Mouse (Mus musculus) heart, adult 2 months (tissue): ENCODE results near the gene Psg18. TPM values are rescaled to one million over a fixed set of nuclear protein-coding genes. Genes with fewer than 3 reads are reported as not detected.
"Not testable (repeated sequence)": the region's sequence is repeated elsewhere in the genome, so short reads cannot be mapped to it uniquely, and the experiment has no call there.

Source experiments
- DNase-seq, 2 experiments: peaks; one replicate each; pipeline ENCODE4 v3.0.0; 2021
- H3K27ac ChIP-seq: fragments of 200-600 bp; 2 replicates; pipeline ENCODE4 v1.8.1; 2022
- H3K27me3 ChIP-seq: fragments of 200-500 bp; 2 replicates; pipeline ENCODE4 v1.6.1; 2012; ENCODE audit warnings: mild to moderate bottlenecking, low read length, inconsistent platforms, mixed read lengths; ENCODE audit not compliant: control insufficient read depth, insufficient read depth
- H3K36me3 ChIP-seq: fragments of 200-500 bp; 2 replicates; pipeline ENCODE4 v1.6.1; 2012; ENCODE audit warnings: low read length, inconsistent platforms; ENCODE audit not compliant: control insufficient read depth, insufficient read depth
- H3K4me1 ChIP-seq: fragments of 200-500 bp; 2 replicates; pipeline ENCODE4 v1.6.1; 2011; ENCODE audit warnings: low read length; ENCODE audit not compliant: control insufficient read depth, insufficient read depth
- H3K4me3 ChIP-seq: fragments of 200-600 bp; 2 replicates; pipeline ENCODE4 v1.8.1; 2022
- H3K79me2 ChIP-seq: fragments of 200-500 bp; replicated peaks from 2 replicates; pipeline ENCODE4 v1.6.1; 2012; ENCODE audit warnings: mild to moderate bottlenecking, inconsistent platforms, low read length, moderate library complexity, mixed read lengths; ENCODE audit not compliant: control insufficient read depth, insufficient read depth
- H3K9ac ChIP-seq: fragments of 200-500 bp; 2 replicates; pipeline ENCODE4 v1.6.1; 2012; ENCODE audit warnings: low read depth, mild to moderate bottlenecking, control low read depth, inconsistent platforms, low read length, mixed read lengths
- CTCF ChIP-seq: fragments of 200-600 bp; IDR thresholded peaks from 2 replicates; pipeline ENCODE4 v1.8.1; 2022; ENCODE audit warnings: antibody characterized with exemption, mild to moderate bottlenecking, moderate library complexity
- EP300 ChIP-seq: fragments of 200-500 bp; IDR thresholded peaks from 2 replicates; pipeline ENCODE4 v1.6.1; 2011; ENCODE audit warnings: low read depth, low read length, control low read depth; ENCODE audit not compliant: insufficient read depth
- POLR2A ChIP-seq: fragments of 200-500 bp; IDR thresholded peaks from 2 replicates; pipeline ENCODE4 v1.6.1; 2011; ENCODE audit warnings: mild to moderate bottlenecking, low read depth, low read length, control low read depth; ENCODE audit not compliant: insufficient read depth
- WGBS: fragments of 180-500 bp; shearing (Covaris S2); methylation state at CpG from one replicate; pipeline ENCODE4 v1.1.7; 2018; 5-methylcytosine and 5-hydroxymethylcytosine counted together
- intact Hi-C: fragments of 180-260 bp; cut with DNase I; formaldehyde crosslinking; loops from one replicate; pipeline ENCODE4 v1.15.1; 2025
- long read RNA-seq: library from polyadenylated mRNA; stranded (forward); transcript quantifications from one replicate; pipeline ENCODE4 v2.0.0, GENCODE M21; 2021
- polyA plus RNA-seq: library from polyadenylated mRNA; depleted of rRNA; stranded (reverse); fragments of >200 nt; gene quantifications from 2 replicates; pipeline ENCODE4 v1.2.3, GENCODE M21; 2012; rRNA removed
- total RNA-seq, 2 experiments: library from RNA; stranded (reverse); gene quantifications; 2 replicates each; pipeline ENCODE4 v1.2.3; 2021

Gene Psg18
- total RNA-seq (not detected), polyA plus RNA-seq (0.23 TPM in 1 of 2 replicates, not detected in the other)
- long read RNA-seq: 0 reads

DNA sequence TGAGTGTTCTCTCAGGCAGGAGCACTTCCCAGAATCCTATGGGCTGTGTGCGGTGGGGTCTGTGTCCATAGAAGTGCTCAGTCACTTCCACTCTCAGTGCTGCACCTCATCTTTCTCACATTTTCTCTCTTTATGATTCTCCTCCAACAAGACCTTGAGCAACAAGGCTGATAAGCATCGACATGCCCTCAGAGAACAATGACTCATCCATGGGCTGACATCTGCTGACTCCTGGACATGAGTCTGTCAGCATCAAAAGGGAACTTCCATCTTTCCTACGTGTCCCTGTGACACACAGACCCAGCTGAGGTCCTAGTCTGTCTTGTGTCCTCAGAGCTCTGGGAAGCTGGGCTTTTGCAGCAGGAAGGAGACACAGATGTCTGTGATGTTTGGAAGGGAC is at the start of gene Psg18:
TSS of gene Psg18 (minus strand) at position 101 of the 400 bp plus-strand sequence.
- H3K9ac ChIP-seq, H3K4me1 ChIP-seq, H3K27ac ChIP-seq, H3K4me3 ChIP-seq, intact Hi-C loops, DNase-seq, H3K36me3 ChIP-seq, H3K79me2 ChIP-seq, H3K27me3 ChIP-seq: not testable (repeated sequence)
- WGBS: 62% methylated on average over 3 of the region's 3 CpGs

DNA sequence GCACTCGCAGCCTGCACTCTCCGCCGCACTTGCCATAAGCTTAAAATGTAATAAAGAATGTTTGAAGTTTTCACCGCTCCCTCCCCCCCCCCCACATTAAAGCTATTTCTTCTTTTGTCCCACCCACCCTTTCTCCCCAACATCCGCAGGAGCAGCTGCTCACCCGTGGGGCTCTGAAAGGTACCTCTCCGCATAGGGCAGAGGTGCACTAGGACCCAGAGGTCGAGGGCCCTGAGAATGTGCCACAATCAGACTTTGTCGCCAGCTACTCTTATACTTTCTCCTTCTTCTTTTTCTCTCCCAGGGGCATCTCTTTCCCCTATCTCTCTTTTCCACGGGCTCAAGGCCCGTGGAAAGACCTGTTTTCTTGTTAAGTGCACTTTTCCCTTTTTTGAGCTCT is 48.6 kb upstream of the Psg18 start:
- Histone ChIP-seq H3K27me3 (no peaks in the 10 kb centered on the region), H3K27ac (no peak overlapping the region), H3K4me1 (no peaks in the 10 kb centered on the region), H3K4me3 (no peak overlapping the region), H3K36me3 (no peaks in the 10 kb centered on the region), H3K9ac (no peak overlapping the region), H3K79me2 (no peaks in the 10 kb centered on the region)
- TF ChIP-seq POLR2A (no peak), CTCF (no peak), EP300 (no peak)
- intact Hi-C loops: no loop called here
- 33% methylated on average over 11 of the region's 11 CpGs for WGBS
- no peak for DNase-seq

DNA sequence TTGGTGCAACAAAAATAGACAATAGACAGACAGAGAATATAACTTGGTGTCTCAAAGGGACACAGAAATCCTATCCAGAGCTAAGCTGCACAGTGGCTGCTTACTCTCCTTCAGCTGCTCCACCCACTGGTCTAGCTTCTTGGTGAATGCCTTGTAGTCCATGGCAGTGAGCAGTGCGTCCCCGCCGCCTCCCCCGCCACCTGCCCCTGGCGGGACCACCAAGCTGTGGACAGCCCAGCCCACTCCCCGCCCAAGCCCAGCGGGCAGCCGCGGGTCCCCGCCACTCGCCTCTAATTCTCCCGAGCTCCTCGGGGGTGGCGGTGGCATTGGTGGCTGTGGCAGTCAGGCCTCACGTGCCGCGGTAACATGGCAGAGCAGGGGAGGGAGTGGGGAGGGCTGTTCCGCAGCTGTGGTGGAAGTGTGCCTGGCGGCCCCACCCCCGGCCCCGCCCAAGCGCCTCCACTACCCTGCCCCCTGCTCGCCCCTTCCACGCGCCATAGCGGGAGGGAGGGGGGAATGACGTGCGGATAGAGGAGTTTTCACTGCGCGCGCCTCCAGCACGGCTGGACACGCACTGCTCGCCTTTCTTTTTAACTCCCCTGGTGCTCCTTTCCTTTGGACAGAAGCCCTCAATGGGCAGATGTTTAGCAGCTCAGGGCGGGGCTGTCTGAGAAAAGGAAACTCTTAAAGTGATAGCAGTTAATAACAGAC is 47.9 kb upstream of the Psg18 start:
- no peaks in the 10 kb centered on the region for H3K27me3 ChIP-seq
- H3K79me2 ChIP-seq: no peaks in the 10 kb centered on the region
- no peak overlapping the region for H3K9ac ChIP-seq
- intact Hi-C loops: no loop called here
- WGBS: 43% methylated on average over 35 of the region's 35 CpGs
- DNase-seq: no peak
- H3K4me3 ChIP-seq: no peak overlapping the region
- H3K36me3 ChIP-seq: no peaks in the 10 kb centered on the region
- no peak overlapping the region for H3K27ac ChIP-seq
- TF ChIP-seq POLR2A (no peak), EP300 (no peak), CTCF (no peak)
- no peaks in the 10 kb centered on the region for H3K4me1 ChIP-seq

DNA sequence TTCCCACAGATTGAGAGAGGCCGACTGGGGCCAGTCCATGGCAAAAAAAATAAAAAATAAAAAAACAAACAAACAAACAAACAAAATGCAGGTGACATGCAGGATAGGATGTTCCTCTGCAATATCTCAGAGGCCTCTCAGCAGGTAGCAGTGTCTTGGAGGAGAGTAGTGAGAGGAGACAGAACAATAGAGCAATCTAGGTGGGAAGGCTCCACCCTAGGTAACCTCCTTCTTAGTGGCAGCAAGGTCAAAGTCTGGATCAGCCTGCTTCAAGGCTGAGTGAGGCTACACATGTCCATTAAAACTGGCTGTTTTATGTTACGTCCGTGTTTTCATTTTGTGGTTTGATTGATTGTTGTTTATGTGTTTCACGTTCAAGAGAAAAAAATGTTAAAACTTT is 36.7 kb upstream of the Psg18 start:
- H3K9ac ChIP-seq, H3K27ac ChIP-seq, DNase-seq, H3K4me3 ChIP-seq, H3K27me3 ChIP-seq, H3K79me2 ChIP-seq, H3K4me1 ChIP-seq, intact Hi-C loops, H3K36me3 ChIP-seq: not testable (repeated sequence)
- WGBS: 71% methylated on average over 4 of the region's 4 CpGs

DNA sequence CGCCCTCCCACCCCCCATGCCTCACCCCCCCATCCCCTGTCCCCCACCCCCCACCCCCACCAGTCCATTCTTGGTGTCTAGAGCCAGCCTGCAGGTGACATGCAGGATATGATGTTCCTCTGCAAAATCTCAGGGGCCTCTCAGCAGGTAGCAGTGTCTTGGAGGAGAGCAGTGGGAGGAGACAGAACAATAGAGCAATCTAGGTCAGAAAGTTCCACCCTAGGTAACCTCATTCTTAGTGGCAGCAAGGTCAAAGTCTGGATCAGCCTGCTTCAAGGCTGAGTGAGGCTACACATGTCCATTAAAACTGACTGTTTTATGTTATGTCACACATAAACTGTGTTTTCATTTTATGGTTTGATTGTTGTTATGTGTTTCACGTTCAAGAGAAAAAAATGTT is 23.5 kb upstream of the Psg18 start:
- no peak for DNase-seq
- Histone ChIP-seq H3K4me1 (no peaks in the 10 kb centered on the region), H3K36me3 (no peaks in the 10 kb centered on the region), H3K27me3 (no peaks in the 10 kb centered on the region), H3K79me2 (no peaks in the 10 kb centered on the region), H3K4me3 (no peak overlapping the region), H3K9ac (no peak overlapping the region), H3K27ac (no peak overlapping the region)
- 34% methylated on average over 2 of the region's 2 CpGs for WGBS
- intact Hi-C loops: no loop called here
- TF ChIP-seq CTCF (no peak), EP300 (no peak), POLR2A (no peak)

DNA sequence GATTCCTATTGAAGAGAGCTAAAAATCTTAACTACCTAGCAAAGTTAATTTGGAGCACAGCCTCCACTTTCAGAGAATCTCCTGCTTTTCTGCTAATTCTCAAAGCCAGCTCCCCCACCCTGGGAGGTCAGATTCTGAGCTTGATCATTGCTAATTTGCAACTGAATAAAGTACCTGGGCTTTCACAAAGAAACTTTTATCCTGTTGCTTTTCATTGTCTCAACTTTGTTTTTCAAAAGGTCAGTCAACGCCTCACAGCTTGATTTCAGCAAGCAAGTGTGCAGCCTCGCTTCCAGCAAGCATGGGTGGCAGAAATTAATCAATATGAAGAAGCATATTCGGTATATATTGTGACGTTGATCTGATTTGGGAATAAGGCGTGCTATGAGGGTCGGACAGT is 19.4 kb downstream of the Psg18 start:
- intact Hi-C loops, DNase-seq, H3K27ac ChIP-seq, H3K4me1 ChIP-seq, H3K27me3 ChIP-seq, H3K36me3 ChIP-seq, H3K4me3 ChIP-seq, H3K79me2 ChIP-seq, H3K9ac ChIP-seq: not testable (repeated sequence)
- 66% methylated on average over 6 of the region's 6 CpGs for WGBS

Other genes with a start within 250 kb of the Psg18 start
- not detected for gene Igfl3, start 178.5 kb downstream of the Psg18 start, total RNA-seq
- not detected in 2 replicates for gene Igfl3, start 178.5 kb downstream of the Psg18 start, polyA plus RNA-seq
- not detected for gene Mill1, start 109.7 kb downstream of the Psg18 start, total RNA-seq
- not detected in 2 replicates for gene Mill1, start 109.7 kb downstream of the Psg18 start, polyA plus RNA-seq
- not detected for gene Psg28, start 77.0 kb upstream of the Psg18 start, total RNA-seq
- gene Psg28, start 77.0 kb upstream of the Psg18 start, polyA plus RNA-seq: not detected in 2 replicates
- not detected for gene Psg26, start 129.2 kb upstream of the Psg18 start, total RNA-seq
- gene Psg26, start 129.2 kb upstream of the Psg18 start, polyA plus RNA-seq: not detected in 2 replicates
- gene Psg25, start 177.3 kb upstream of the Psg18 start, total RNA-seq: not detected
- gene Psg25, start 177.3 kb upstream of the Psg18 start, polyA plus RNA-seq: not detected in 2 replicates
- not detected for gene Psg27, start 212.3 kb upstream of the Psg18 start, total RNA-seq
- gene Psg27, start 212.3 kb upstream of the Psg18 start, polyA plus RNA-seq: not detected in 2 replicates